Mouse (Mus musculus): Measurements from ENCODE around the gene Zc3h12c.

Zc3h12c gene

GRCm38 (mm10) chr9:52149768-52150167, 18.6 kb downstream of the Zc3h12c start:
- no peaks in the 10 kb centered on the region for H3K27me3 ChIP-seq (ENCODE audit: control insufficient read depth, insufficient read depth, low read length, poor library complexity, severe bottlenecking)
- H3K36me3 ChIP-seq (ENCODE audit: control insufficient read depth, insufficient read depth, low read length, poor library complexity, severe bottlenecking): no peaks in the 10 kb centered on the region
- no peak for DNase-seq (ENCODE audit: low read depth, low spot score)

GRCm38 (mm10) chr9:52149286-52149685, 19.1 kb downstream of the Zc3h12c start:
- H3K27me3 ChIP-seq (ENCODE audit: control insufficient read depth, insufficient read depth, low read length, poor library complexity, severe bottlenecking): no peaks in the 10 kb centered on the region
- no peaks in the 10 kb centered on the region for H3K36me3 ChIP-seq (ENCODE audit: control insufficient read depth, insufficient read depth, low read length, poor library complexity, severe bottlenecking)
- DNase-seq (ENCODE audit: low read depth, low spot score): no peak

- Histone ChIP-seq H3K27me3 (ENCODE audit: control insufficient read depth, insufficient read depth, low read length, poor library complexity, severe bottlenecking) (no peaks in the 10 kb centered on the region), H3K36me3 (ENCODE audit: control insufficient read depth, insufficient read depth, low read length, poor library complexity, severe bottlenecking) (no peaks in the 10 kb centered on the region)
- DNase-seq (ENCODE audit: low read depth, low spot score): no peak
These were observed 19.5 kb downstream of the Zc3h12c start for GRCm38 (mm10) chr9:52148831-52149230.

DNA sequence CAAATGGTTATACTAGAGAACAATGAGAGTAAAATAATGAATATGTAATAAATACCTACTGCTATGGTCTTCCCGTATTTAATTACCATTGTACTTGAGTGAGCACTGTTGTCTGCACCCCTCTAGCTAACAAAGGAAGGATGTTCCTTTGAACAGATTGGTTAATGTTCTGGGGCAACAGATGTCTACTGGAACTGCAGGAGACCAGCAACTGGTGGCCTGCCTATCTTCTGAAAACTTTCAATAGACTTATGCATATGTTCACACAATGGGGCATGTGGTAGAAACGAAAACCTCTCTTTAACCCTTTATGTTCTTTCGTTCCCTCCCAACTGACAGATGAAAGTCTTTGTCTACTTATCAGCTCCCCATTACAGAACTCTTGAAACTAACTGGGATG, 20.1 kb downstream of the Zc3h12c start:
- no peak for DNase-seq (ENCODE audit: low read depth, low spot score)
- Histone ChIP-seq H3K27me3 (ENCODE audit: control insufficient read depth, insufficient read depth, low read length, poor library complexity, severe bottlenecking) (no peaks in the 10 kb centered on the region), H3K36me3 (ENCODE audit: control insufficient read depth, insufficient read depth, low read length, poor library complexity, severe bottlenecking) (no peaks in the 10 kb centered on the region)

- DNase-seq (ENCODE audit: low read depth, low spot score): no peak
- H3K27me3 ChIP-seq (ENCODE audit: control insufficient read depth, insufficient read depth, low read length, poor library complexity, severe bottlenecking): no peaks in the 10 kb centered on the region
- no peaks in the 10 kb centered on the region for H3K36me3 ChIP-seq (ENCODE audit: control insufficient read depth, insufficient read depth, low read length, poor library complexity, severe bottlenecking)
These were observed 22.1 kb downstream of the Zc3h12c start for GRCm38 (mm10) chr9:52146241-52146640.

DNA sequence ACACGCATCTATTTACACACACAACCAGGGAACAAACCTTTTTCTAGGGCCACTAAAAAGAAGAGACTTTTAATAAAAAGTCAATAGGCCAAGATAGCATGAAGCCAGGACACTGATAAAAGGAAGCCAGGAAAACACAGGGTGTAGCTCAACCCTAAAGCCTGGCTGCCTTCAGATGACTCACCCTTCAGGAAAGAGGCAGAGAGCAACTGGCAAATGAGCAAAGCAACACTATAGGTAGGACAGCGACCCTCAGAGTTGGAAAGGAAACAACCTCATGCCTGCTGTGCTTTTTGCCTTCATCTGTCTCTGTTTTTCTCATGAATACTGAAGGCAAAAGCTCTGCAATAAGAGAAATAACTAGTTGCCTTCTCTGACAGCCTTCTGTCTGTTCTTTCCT, 35.6 kb downstream of the Zc3h12c start:
- DNase-seq (ENCODE audit: low read depth, low spot score): no peak
- H3K36me3 ChIP-seq (ENCODE audit: control insufficient read depth, insufficient read depth, low read length, poor library complexity, severe bottlenecking): no peaks in the 10 kb centered on the region
- no peaks in the 10 kb centered on the region for H3K27me3 ChIP-seq (ENCODE audit: control insufficient read depth, insufficient read depth, low read length, poor library complexity, severe bottlenecking)

- Histone ChIP-seq H3K36me3 (ENCODE audit: control insufficient read depth, insufficient read depth, low read length, poor library complexity, severe bottlenecking) (no peaks in the 10 kb centered on the region), H3K27me3 (ENCODE audit: control insufficient read depth, insufficient read depth, low read length, poor library complexity, severe bottlenecking) (no peaks in the 10 kb centered on the region)
- no peak for DNase-seq (ENCODE audit: low read depth, low spot score)
These were observed 38.0 kb downstream of the Zc3h12c start for GRCm38 (mm10) chr9:52130348-52130747.

- Histone ChIP-seq H3K36me3 (ENCODE audit: control insufficient read depth, insufficient read depth, low read length, poor library complexity, severe bottlenecking) (no peaks in the 10 kb centered on the region), H3K27me3 (ENCODE audit: control insufficient read depth, insufficient read depth, low read length, poor library complexity, severe bottlenecking) (no peaks in the 10 kb centered on the region)
- DNase-seq (ENCODE audit: low read depth, low spot score): no peak
These were observed 43.1 kb downstream of the Zc3h12c start for GRCm38 (mm10) chr9:52125225-52125624.

GRCm38 (mm10) chr9:52119212-52119611, 49.2 kb downstream of the Zc3h12c start:
- DNase-seq (ENCODE audit: low read depth, low spot score): no peak
- no peaks in the 10 kb centered on the region for H3K36me3 ChIP-seq (ENCODE audit: control insufficient read depth, insufficient read depth, low read length, poor library complexity, severe bottlenecking)
- no peaks in the 10 kb centered on the region for H3K27me3 ChIP-seq (ENCODE audit: control insufficient read depth, insufficient read depth, low read length, poor library complexity, severe bottlenecking)

GRCm38 (mm10) chr9:52113091-52113490, 55.3 kb downstream of the Zc3h12c start:
- no peaks in the 10 kb centered on the region for H3K36me3 ChIP-seq (ENCODE audit: control insufficient read depth, insufficient read depth, low read length, poor library complexity, severe bottlenecking)
- no peaks in the 10 kb centered on the region for H3K27me3 ChIP-seq (ENCODE audit: control insufficient read depth, insufficient read depth, low read length, poor library complexity, severe bottlenecking)
- no peak for DNase-seq (ENCODE audit: low read depth, low spot score)

DNA sequence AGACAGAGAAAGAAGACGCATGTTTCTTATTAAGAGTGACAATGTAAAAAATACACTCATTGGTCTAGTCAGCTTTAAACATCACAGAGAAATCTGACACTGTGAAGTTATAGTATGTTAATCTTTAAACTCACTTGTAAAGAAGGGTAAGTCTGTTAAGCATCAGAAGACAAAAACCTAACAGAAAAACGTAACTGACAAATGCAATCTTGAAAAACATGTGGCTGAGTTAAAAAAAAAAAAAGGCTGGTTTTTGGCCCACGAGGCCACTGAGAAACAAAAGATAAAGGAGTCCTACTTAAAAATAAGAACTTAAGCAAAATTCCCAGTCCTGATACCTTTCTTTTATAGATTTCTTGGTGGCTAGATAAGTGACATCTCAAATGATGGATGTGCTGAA, 57.6 kb downstream of the Zc3h12c start:
- H3K36me3 ChIP-seq (ENCODE audit: control insufficient read depth, insufficient read depth, low read length, poor library complexity, severe bottlenecking): no peaks in the 10 kb centered on the region
- no peak for DNase-seq (ENCODE audit: low read depth, low spot score)
- no peaks in the 10 kb centered on the region for H3K27me3 ChIP-seq (ENCODE audit: control insufficient read depth, insufficient read depth, low read length, poor library complexity, severe bottlenecking)

- Histone ChIP-seq H3K36me3 (ENCODE audit: control insufficient read depth, insufficient read depth, low read length, poor library complexity, severe bottlenecking) (no peaks in the 10 kb centered on the region), H3K27me3 (ENCODE audit: control insufficient read depth, insufficient read depth, low read length, poor library complexity, severe bottlenecking) (no peaks in the 10 kb centered on the region)
- DNase-seq (ENCODE audit: low read depth, low spot score): no peak
These were observed 61.2 kb downstream of the Zc3h12c start for GRCm38 (mm10) chr9:52107161-52107560.

DNA sequence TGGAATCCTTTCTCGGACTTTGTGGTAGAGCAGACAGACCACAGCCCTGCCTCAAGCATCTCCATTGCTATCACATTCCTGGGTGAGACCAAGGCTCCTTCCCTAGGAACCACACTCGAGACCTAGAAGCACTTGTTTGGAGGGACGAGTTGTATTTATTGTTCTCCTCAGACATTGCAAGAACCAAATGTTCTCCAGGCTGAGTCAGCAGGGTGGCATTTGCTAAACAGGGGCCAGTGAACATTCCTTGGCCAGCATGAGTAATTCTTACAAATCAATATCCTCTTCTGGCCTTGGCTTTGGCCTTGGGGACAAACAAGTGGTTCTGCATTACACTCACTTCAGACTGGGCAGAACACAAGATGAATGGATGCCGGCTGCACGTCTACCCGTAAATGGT, 62.9 kb downstream of the Zc3h12c start:
- H3K36me3 ChIP-seq (ENCODE audit: control insufficient read depth, insufficient read depth, low read length, poor library complexity, severe bottlenecking): no peaks in the 10 kb centered on the region
- no peaks in the 10 kb centered on the region for H3K27me3 ChIP-seq (ENCODE audit: control insufficient read depth, insufficient read depth, low read length, poor library complexity, severe bottlenecking)
- DNase-seq (ENCODE audit: low read depth, low spot score): no peak

- no peaks in the 10 kb centered on the region for H3K36me3 ChIP-seq (ENCODE audit: control insufficient read depth, insufficient read depth, low read length, poor library complexity, severe bottlenecking)
- no peaks in the 10 kb centered on the region for H3K27me3 ChIP-seq (ENCODE audit: control insufficient read depth, insufficient read depth, low read length, poor library complexity, severe bottlenecking)
- DNase-seq (ENCODE audit: low read depth, low spot score): no peak
These were observed 64.2 kb downstream of the Zc3h12c start for GRCm38 (mm10) chr9:52104225-52104615.

GRCm38 (mm10) chr9:52103448-52104224, 64.7 kb downstream of the Zc3h12c start:
- Histone ChIP-seq H3K36me3 (ENCODE audit: control insufficient read depth, insufficient read depth, low read length, poor library complexity, severe bottlenecking) (no peaks in the 10 kb centered on the region), H3K27me3 (ENCODE audit: control insufficient read depth, insufficient read depth, low read length, poor library complexity, severe bottlenecking) (no peaks in the 10 kb centered on the region)
- no peak for DNase-seq (ENCODE audit: low read depth, low spot score)

Measured in splenic B cell, adult 2 months (primary cell).